Mouse (Mus musculus) lung, postnatal 0 days (tissue): ENCODE measurements around the gene Hist1h4b.

Experiments used
- CTCF ChIP-seq: IDR thresholded peaks from 2 replicates; pipeline ENCODE4 v1.5.1; 2016; ENCODE audit warnings: antibody characterized with exemption, mild to moderate bottlenecking
- EP300 ChIP-seq: IDR thresholded peaks from 2 replicates; pipeline ENCODE4 v1.6.1; 2016; ENCODE audit warnings: antibody characterized with exemption, mild to moderate bottlenecking, control low read depth

- TF ChIP-seq CTCF (no peak), EP300 (no peak)
These were observed 12.1 kb upstream of the Hist1h4b start for GRCm38 (mm10) chr13:23744421-23745380.
